Mouse (Mus musculus) bone marrow macrophage, adult 2 months (primary cell): ENCODE results near the gene Foxs1. TPM values are rescaled to one million over a fixed set of nuclear protein-coding genes. Genes with fewer than 3 reads are reported as not detected.

ENCODE experiments used
- H3K27ac ChIP-seq: 2 replicates; pipeline ENCODE4 v1.5.1; 2012; ENCODE audit warnings: low read depth, low read length; ENCODE audit not compliant: insufficient read depth
- H3K4me1 ChIP-seq: 2 replicates; pipeline ENCODE4 v1.6.1; 2012; ENCODE audit warnings: low read length; ENCODE audit not compliant: control insufficient read depth, insufficient read depth
- H3K4me3 ChIP-seq: 2 replicates; pipeline ENCODE4 v1.5.1; 2012; ENCODE audit warnings: mild to moderate bottlenecking, low read length, moderate library complexity; ENCODE audit not compliant: insufficient read depth
- CTCF ChIP-seq: IDR thresholded peaks from 2 replicates; pipeline ENCODE4 v1.5.1; 2012; ENCODE audit warnings: low read depth, mild to moderate bottlenecking, low read length, moderate library complexity
- POLR2A ChIP-seq: IDR thresholded peaks from 2 replicates; pipeline ENCODE4 v1.6.1; 2012; ENCODE audit warnings: mild to moderate bottlenecking, low read depth, low read length, borderline replicate concordance
- polyA plus RNA-seq: library from polyadenylated mRNA; stranded (reverse); fragments of >200 nt; gene quantifications from 2 replicates; pipeline ENCODE4 v1.2.4, GENCODE M21; 2012; ENCODE audit not compliant: missing spikeins, insufficient read depth, insufficient read length

Gene Foxs1
- polyA plus RNA-seq, 1 experiment, result not detected

- no peak overlapping the region for H3K4me3 ChIP-seq
- H3K4me1 ChIP-seq, result peaks cover 4% of the 10 kb centered on the region; the same call in 1 of the 2 replicates
- TF ChIP-seq POLR2A (no peak), CTCF (no peak)
- no peak overlapping the region for H3K27ac ChIP-seq
Observed at GRCm38 (mm10) chr2:152916111-152916510, 16.9 kb downstream of the Foxs1 start.

- TF ChIP-seq POLR2A (no peak), CTCF (no peak)
- H3K4me1 ChIP-seq, result peaks cover 4% of the 10 kb centered on the region; the same call in 1 of the 2 replicates
- H3K27ac ChIP-seq, result no peak overlapping the region
- H3K4me3 ChIP-seq, result no peak overlapping the region
Observed at GRCm38 (mm10) chr2:152915453-152915852, 17.6 kb downstream of the Foxs1 start.

GRCm38 (mm10) chr2:152914310-152915120, 18.5 kb downstream of the Foxs1 start:
- Histone ChIP-seq H3K4me1 (peaks cover 4% of the 10 kb centered on the region; the same call in 1 of the 2 replicates), H3K4me3 (no peak overlapping the region), H3K27ac (no peak overlapping the region)
- TF ChIP-seq POLR2A (no peak), CTCF (peak; percentile 98)

GRCm38 (mm10) chr2:152913471-152913870, 19.5 kb downstream of the Foxs1 start:
- Histone ChIP-seq H3K27ac (no peak overlapping the region), H3K4me1 (peaks cover 4% of the 10 kb centered on the region; the same call in 1 of the 2 replicates), H3K4me3 (no peak overlapping the region)
- TF ChIP-seq POLR2A (no peak), CTCF (no peak)

GRCm38 (mm10) chr2:152911432-152911831, 21.6 kb downstream of the Foxs1 start:
- H3K4me3 ChIP-seq, result no peak overlapping the region
- peaks cover 13% of the 10 kb centered on the region for H3K4me1 ChIP-seq
- TF ChIP-seq CTCF (no peak), POLR2A (no peak)

GRCm38 (mm10) chr2:152911031-152911430, 22.0 kb downstream of the Foxs1 start, which contains the start of gene Mylk2:
TSS of gene Mylk2 (plus strand) at chr2:152911352.
- peaks cover 17% of the 10 kb centered on the region for H3K4me1 ChIP-seq
- TF ChIP-seq POLR2A, result no peak
- H3K27ac ChIP-seq, result no peak within 1 kb of the TSS
- no peak within 1 kb of the TSS for H3K4me3 ChIP-seq

More at GRCm38 (mm10) chr2:152911432-152911831, 21.6 kb downstream of the Foxs1 start:
- H3K27ac ChIP-seq, result no peak overlapping the region

GRCm38 (mm10) chr2:152909848-152910247, 23.2 kb downstream of the Foxs1 start:
- Histone ChIP-seq H3K4me3 (no peak overlapping the region), H3K4me1 (peaks cover 26% of the 10 kb centered on the region), H3K27ac (no peak overlapping the region)
- TF ChIP-seq POLR2A (no peak), CTCF (no peak)

- Histone ChIP-seq H3K4me3 (no peak overlapping the region), H3K4me1 (peaks cover 44% of the 10 kb centered on the region)
- no peak for TF ChIP-seq POLR2A
- no peak for TF ChIP-seq CTCF
Observed at GRCm38 (mm10) chr2:152907114-152907943, 25.7 kb downstream of the Foxs1 start.

GRCm38 (mm10) chr2:152906274-152907037, 26.6 kb downstream of the Foxs1 start:
- H3K27ac ChIP-seq, result no peak overlapping the region
- no peak overlapping the region for H3K4me3 ChIP-seq
- TF ChIP-seq POLR2A (no peak), CTCF (no peak)
- H3K4me1 ChIP-seq, result peaks cover 47% of the 10 kb centered on the region

More at GRCm38 (mm10) chr2:152907114-152907943, 25.7 kb downstream of the Foxs1 start:
- H3K27ac ChIP-seq, result no peak overlapping the region
